Mouse (Mus musculus): ENCODE measurements at regions not wholly inside any gene's neighbourhood (a gene's known extent, or its start where the extent isn't known, plus 50 kb on each side); places are given as distances from the start of the nearest gene placed in this dataset.

GRCm38 (mm10) chr6:51284881-51285280 is 147.6 kb upstream of the Nfe2l3 start:
- TF ChIP-seq POLR2A (IDR thresholded peaks at IDR 0.05; ENCODE audit: control insufficient read depth, low read depth, low read length) (no peak), CTCF (IDR thresholded peaks at IDR 0.05; ENCODE audit: control insufficient read depth, insufficient read depth, insufficient replicate concordance, low read depth, low read length) (no peak)
